Mouse (Mus musculus): ENCODE data around the gene Olfr448.

Olfr448 gene

DNA sequence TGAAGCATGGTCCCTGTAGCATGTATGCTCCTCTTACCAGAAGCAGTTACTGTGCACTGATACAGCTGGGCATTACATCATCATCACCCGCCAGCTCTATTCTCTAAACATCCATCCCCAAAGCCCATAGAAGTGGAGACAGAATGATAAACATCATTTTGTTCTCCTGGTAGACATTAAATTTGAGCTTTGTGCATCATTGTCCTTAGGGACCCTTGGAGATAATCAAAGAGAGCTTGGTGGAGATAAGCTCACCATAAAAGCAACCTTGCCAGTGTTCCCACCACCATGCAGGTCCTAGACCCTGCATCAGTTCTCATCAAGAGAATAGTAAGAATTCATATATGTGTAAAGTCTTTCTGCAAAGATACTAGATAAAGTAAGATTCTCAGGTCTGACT is at the start of gene Olfr448:
Gene Olfr448, plus strand, starts transcription at position 301 of the 400 bp plus-strand sequence.
- no peak for DNase-seq (ENCODE audit: low spot score in 2 of 2)

DNA sequence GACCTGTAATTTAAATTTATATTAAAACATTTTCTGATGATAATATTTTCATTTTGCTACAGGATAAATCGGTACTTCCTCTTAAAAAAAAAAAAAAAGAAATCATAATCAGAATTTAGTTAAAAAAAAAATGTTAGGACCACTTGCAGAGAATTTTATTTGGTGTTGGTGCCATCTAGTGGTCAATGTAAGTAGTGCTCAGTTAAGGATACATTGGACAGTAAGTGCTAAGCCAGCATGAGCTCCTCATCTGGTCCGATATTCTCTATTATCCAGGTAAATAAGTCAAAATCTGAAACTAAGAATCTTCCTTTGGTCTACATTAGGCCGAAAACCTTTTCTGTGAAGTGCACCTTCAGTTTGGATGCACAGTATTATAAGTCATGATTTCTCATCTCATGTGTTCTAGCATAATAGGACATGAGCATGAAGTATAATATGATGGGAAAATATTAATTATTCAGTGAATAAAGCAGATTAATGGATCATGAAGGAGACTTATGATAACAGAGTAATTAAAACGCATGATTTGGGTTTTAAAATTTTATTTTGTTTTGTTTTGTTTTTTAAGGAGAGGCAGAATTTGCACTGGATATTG is 29.9 kb upstream of the Olfr448 start:
- DNase-seq (ENCODE audit: low spot score in 2 of 2) = peak; percentile 44 to 51

DNA sequence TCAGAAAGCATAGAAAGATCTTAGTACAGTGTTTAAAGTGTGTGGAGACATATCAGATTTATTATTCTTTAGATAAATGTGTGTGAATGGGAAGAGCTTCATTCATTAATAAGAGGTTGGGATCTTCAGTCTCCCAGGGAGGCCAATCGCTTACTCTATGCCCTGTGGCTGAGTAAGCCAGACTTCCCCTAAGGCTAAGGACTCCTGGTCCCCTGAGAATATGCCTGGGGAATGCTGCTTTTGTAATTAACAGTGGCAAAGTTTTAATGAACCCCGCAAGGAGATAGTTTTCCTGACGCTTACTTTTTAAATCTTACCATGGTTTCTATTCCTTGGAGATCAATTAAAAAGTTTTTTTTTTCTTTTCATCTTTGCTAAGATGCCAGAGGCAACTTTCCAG is 20.5 kb upstream of the Olfr448 start:
- DNase-seq (ENCODE audit: low spot score in 2 of 2) = no peak

DNA sequence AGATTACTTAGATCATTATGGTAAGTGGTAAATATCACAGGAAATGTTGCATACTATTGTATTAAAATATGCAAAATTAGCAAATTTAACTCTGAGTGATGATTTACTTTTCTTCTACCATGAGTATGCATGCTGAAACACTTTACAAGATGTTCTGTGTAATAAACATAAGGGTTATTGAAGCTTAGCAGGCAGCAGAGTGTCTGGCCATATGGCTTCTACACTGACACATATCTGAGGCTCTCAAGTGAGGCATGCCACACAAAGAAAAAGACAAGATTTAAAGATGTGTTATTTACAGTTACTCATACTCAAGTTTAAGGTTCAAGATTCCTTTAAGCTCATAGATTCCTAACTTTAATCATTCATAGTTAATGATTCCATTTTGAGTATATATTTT is 13.9 kb upstream of the Olfr448 start:
- no peak for DNase-seq (ENCODE audit: low spot score in 2 of 2)

DNA sequence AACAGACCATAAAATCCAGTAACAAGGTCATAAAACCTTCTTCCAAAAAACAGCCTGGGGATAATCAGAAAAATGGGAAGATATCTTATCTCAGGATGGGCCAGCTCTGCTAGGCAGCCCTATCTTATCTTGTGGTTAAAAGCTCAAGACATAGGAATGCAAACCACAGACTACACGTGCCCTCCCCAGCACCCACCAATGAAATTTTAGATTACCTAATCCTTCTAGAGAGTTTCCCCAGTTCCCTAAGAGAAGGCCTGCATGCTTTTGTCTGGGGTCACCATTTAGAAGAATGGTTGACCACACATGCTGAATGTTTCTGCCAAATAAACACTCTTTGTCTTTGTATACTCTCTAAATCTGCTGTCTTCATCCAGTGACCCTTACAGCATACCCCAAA is 10.1 kb downstream of the Olfr448 start:
- no peak for DNase-seq (ENCODE audit: low spot score in 2 of 2)

DNA sequence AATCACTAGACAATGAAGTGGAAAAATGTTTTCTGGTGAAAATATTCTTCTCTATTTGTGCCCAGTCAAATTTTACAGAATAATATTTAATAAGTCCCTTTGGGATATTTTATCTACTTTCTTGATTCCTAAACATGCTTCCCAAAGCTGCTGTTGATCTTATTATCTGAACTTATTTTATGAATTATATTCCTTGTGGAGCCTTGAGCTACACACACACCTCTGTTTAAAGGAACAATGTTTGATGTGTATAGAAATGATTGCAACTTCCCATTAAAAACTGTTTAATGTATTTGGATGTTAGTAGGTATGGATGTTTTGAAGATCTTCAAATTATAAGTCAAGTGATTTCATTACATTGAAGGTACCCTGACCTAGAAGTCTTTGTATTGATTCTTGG is 18.3 kb downstream of the Olfr448 start, which contains the start of gene Olfr447:
Gene Olfr447, plus strand, starts transcription at position 301 of the 400 bp plus-strand sequence.
- no peak for DNase-seq (ENCODE audit: low spot score in 2 of 2)

DNA sequence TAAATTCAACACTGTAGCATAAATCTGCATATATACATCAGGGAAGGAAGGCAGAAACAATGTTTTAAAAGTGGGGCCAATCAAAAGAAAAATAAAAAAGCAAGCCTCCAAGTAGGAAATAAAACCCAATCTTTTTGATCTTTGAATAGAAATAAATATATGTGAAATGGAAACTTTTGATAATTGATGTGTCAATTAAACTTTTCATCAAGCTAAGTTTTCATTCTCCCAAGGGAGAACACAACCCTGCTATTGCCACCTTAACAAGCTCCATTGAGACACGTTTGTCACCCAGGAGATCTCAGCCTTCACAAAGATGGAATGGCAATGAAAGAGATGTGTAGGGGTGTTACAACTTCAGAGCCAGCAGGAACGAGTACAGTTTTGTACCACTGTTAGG is 30.8 kb downstream of the Olfr448 start, which contains the start of gene Olfr446:
Gene Olfr446, plus strand, starts transcription at position 301 of the 400 bp plus-strand sequence.
- no peak for DNase-seq (ENCODE audit: low spot score in 2 of 2)

Measured in right cerebral cortex, postnatal 10 days (tissue).